Comparison of ENCODE assay signal across 8 mouse cellular contexts in genomic region chr1:184035346-184035903, GRCm38 (mm10). TPM values are rescaled to one million over a fixed set of nuclear protein-coding genes. Genes with fewer than 3 reads are reported as not detected.
A peak's percentile ranks its signal among the peaks of the same experiment; 100 is the strongest.
DNase-seq lines count a peak whose midpoint lies in the region; ATAC-seq and TF ChIP-seq lines count a peak whose summit lies in the region.

No protein-coding gene starts in this region.

- no peak for ATAC-seq in cerebellum, adult (ENCODE audit: insufficient number of reproducible peaks, low FRiP score, low TSS enrichment)
- ATAC-seq in limb, embryonic 12.5 days (ENCODE audit: insufficient number of reproducible peaks, insufficient read depth, low FRiP score, low TSS enrichment, low read depth), result no peak
- ATAC-seq in stomach, embryonic 16.5 days (ENCODE audit: insufficient read depth, low FRiP score), result no peak

- H3K9ac ChIP-seq in limb, embryonic 12.5 days (replicated peaks), result peak overlapping the region; percentile 57
- peak overlapping the region; percentile 67 for H3K9ac ChIP-seq in stomach, embryonic 16.5 days (ENCODE audit: low read length)

- H3K27me3 ChIP-seq in testis, adult 2 months (ENCODE audit: control insufficient read depth, insufficient read depth, low read length), result no peaks in the 10 kb centered on the region
- peaks cover 15% of the 10 kb centered on the region for H3K27me3 ChIP-seq in limb, embryonic 12.5 days
- H3K27me3 ChIP-seq in stomach, embryonic 16.5 days (ENCODE audit: control insufficient read depth, insufficient read depth, low read length), result no peaks in the 10 kb centered on the region

- no peak for TF ChIP-seq CTCF in testis, adult 2 months (IDR thresholded peaks at IDR 0.05; ENCODE audit: control insufficient read depth, insufficient read depth, insufficient replicate concordance, low read depth, low read length)

- peak overlapping the region; percentile 78 for H3K4me2 ChIP-seq in limb, embryonic 12.5 days
- H3K4me2 ChIP-seq in stomach, embryonic 16.5 days (ENCODE audit: low read depth, low read length), result peak overlapping the region; percentile 77

- H3K27ac ChIP-seq in testis, adult 2 months (ENCODE audit: control insufficient read depth, insufficient read depth, low read depth, low read length), result no peak overlapping the region
- no peak overlapping the region for H3K27ac ChIP-seq in limb, embryonic 12.5 days
- H3K27ac ChIP-seq in stomach, embryonic 16.5 days (ENCODE audit: low read length), result peak overlapping the region; percentile 47; the same call in 1 of the 2 replicates

- H3K36me3 ChIP-seq in testis, adult 2 months (ENCODE audit: control insufficient read depth, insufficient read depth, low read length), result no peaks in the 10 kb centered on the region
- H3K36me3 ChIP-seq in limb, embryonic 12.5 days, result peaks cover 6% of the 10 kb centered on the region; the same call in 1 of the 2 replicates
- H3K36me3 ChIP-seq in stomach, embryonic 16.5 days (ENCODE audit: control insufficient read depth, insufficient read depth, low read length), result no peaks in the 10 kb centered on the region

- TF ChIP-seq POLR2A in testis, adult 2 months (IDR thresholded peaks at IDR 0.05; ENCODE audit: control insufficient read depth, low read depth, low read length), result no peak

- no peaks in the 10 kb centered on the region for H3K9me3 ChIP-seq in limb, embryonic 12.5 days
- H3K9me3 ChIP-seq in stomach, embryonic 16.5 days (replicated peaks; ENCODE audit: control insufficient read depth, low read length), result no peaks in the 10 kb centered on the region

- DNase-seq in cerebellum, adult 9-10 months, result peak; percentile 52
- DNase-seq in testis, postnatal 14 days (ENCODE audit: low spot score), result no peak
- DNase-seq in left cerebral cortex, adult 18-20 months (ENCODE audit: low spot score in 2 of 2), result no peak
- DNase-seq in right cerebral cortex, postnatal 36 days (ENCODE audit: low spot score in 2 of 2), result no peak

- peak overlapping the region; percentile 86 for H3K4me3 ChIP-seq in testis, adult 2 months (ENCODE audit: control insufficient read depth, low read depth, low read length)
- peak overlapping the region; percentile 74 for H3K4me3 ChIP-seq in limb, embryonic 12.5 days (replicated peaks)
- peak overlapping the region; percentile 62 for H3K4me3 ChIP-seq in stomach, embryonic 16.5 days (replicated peaks; ENCODE audit: low read length)

- 7% methylated on average over 12 of the region's 12 CpGs for WGBS in limb, embryonic 12.5 days
- 8% methylated on average over 12 of the region's 12 CpGs for WGBS in stomach, embryonic 16.5 days

- peaks cover 9% of the 10 kb centered on the region for H3K4me1 ChIP-seq in testis, adult 2 months (ENCODE audit: control insufficient read depth, insufficient read depth, low read length)
- H3K4me1 ChIP-seq in limb, embryonic 12.5 days (replicated peaks), result peaks cover 17% of the 10 kb centered on the region
- peaks cover 4% of the 10 kb centered on the region; the same call in 1 of the 2 replicates for H3K4me1 ChIP-seq in stomach, embryonic 16.5 days (ENCODE audit: control insufficient read depth, insufficient read depth, low read length)

RNA-seq across cellular contexts. Expression of gene 1700056E22Rik, which starts 1.3 kb away (rescaled TPM):
- 77.0 and 101 TPM in 2 replicates for polyA plus RNA-seq in testis, adult 2 months (2012; rRNA removed)
- polyA plus RNA-seq in limb, embryonic 12.5 days (2016; fragmentation: Nextera tagmentation; extraction: Ambion mirVana), result 0.73 and 1.3 TPM in 2 replicates
- polyA plus RNA-seq in stomach, embryonic 16.5 days (2015; fragmentation: Nextera tagmentation; extraction: Ambion mirVana), result 0.84 and 1.3 TPM in 2 replicates
- total RNA-seq in left cerebral cortex, adult 18-20 months (2021), result under 1 TPM in 1 of 2 experiments, not detected in 1; 0.47 TPM

RNA-seq across cellular contexts. Expression of gene Dusp10, which starts 22.3 kb away (rescaled TPM):
- polyA plus RNA-seq in testis, adult 2 months (2012; rRNA removed), result 36.6 and 42.7 TPM in 2 replicates
- polyA plus RNA-seq in limb, embryonic 12.5 days (2016; fragmentation: Nextera tagmentation; extraction: Ambion mirVana), result 7.0 and 7.7 TPM in 2 replicates
- polyA plus RNA-seq in stomach, embryonic 16.5 days (2015; fragmentation: Nextera tagmentation; extraction: Ambion mirVana), result 11.1 and 12.2 TPM in 2 replicates
- total RNA-seq in left cerebral cortex, adult 18-20 months (2021), result 1 to 10 TPM; 5.9 to 6.8 TPM

Comparison
In these comparisons a context has a peak if more than half of its experiments do, and no peak if none do; other contexts are left out.
1. RNA of gene 1700056E22Rik, which starts 1.3 kb away (polyA plus RNA-seq): 77.0 to 101 TPM in testis, adult 2 months; 0.84 to 1.3 TPM in stomach, embryonic 16.5 days and 0.73 to 1.3 TPM in limb, embryonic 12.5 days; every median in the first group is over 10 times any median in the second.
2. Peak in every context shown above with its lines, with median percentiles within 50 percentile points of each other: H3K4me3 ChIP-seq.